Mouse (Mus musculus): ENCODE results near the gene Zdhhc23.

Zdhhc23 gene

GRCm38 (mm10) chr16:43979328-43980109 lies at the start of gene Zdhhc23:
TSS of gene Zdhhc23 (minus strand) at chr16:43979791.
- in situ Hi-C loops (cut with MboI, MseI), result no loop called here

GRCm38 (mm10) chr16:44029273-44029672 lies 49.7 kb upstream of the Zdhhc23 start:
- in situ Hi-C loops (cut with MboI, MseI), result no loop called here

GRCm38 (mm10) chr16:44026822-44027221 lies 47.2 kb upstream of the Zdhhc23 start:
- in situ Hi-C loops (cut with MboI, MseI), result no loop called here

GRCm38 (mm10) chr16:44026210-44026609 lies 46.6 kb upstream of the Zdhhc23 start:
- in situ Hi-C loops (cut with MboI, MseI), result no loop called here

GRCm38 (mm10) chr16:44018986-44019548 lies 39.5 kb upstream of the Zdhhc23 start:
- in situ Hi-C loops (cut with MboI, MseI), result no loop called here

- in situ Hi-C loops (cut with MboI, MseI), result no loop called here
Measured at GRCm38 (mm10) chr16:44018372-44018771, 38.8 kb upstream of the Zdhhc23 start.

- in situ Hi-C loops (cut with MboI, MseI), result no loop called here
Measured at GRCm38 (mm10) chr16:44017707-44018106, 38.1 kb upstream of the Zdhhc23 start.

GRCm38 (mm10) chr16:44016164-44016563 lies 36.6 kb upstream of the Zdhhc23 start:
- in situ Hi-C loops (cut with MboI, MseI), result no loop called here

- in situ Hi-C loops (cut with MboI, MseI), result no loop called here
Measured at GRCm38 (mm10) chr16:44015416-44016158, 36.0 kb upstream of the Zdhhc23 start.

- in situ Hi-C loops (cut with MboI, MseI), result no loop called here
Measured at GRCm38 (mm10) chr16:44011010-44011409, 31.4 kb upstream of the Zdhhc23 start.

- in situ Hi-C loops (cut with MboI, MseI), result no loop called here
Measured at GRCm38 (mm10) chr16:44002086-44002485, 22.5 kb upstream of the Zdhhc23 start.

- in situ Hi-C loops (cut with MboI, MseI), result no loop called here
Measured at GRCm38 (mm10) chr16:43999541-43999940, 19.9 kb upstream of the Zdhhc23 start.

- in situ Hi-C loops (cut with MboI, MseI), result no loop called here
Measured at GRCm38 (mm10) chr16:43999111-43999510, 19.5 kb upstream of the Zdhhc23 start.

GRCm38 (mm10) chr16:43994623-43995022 lies 15.0 kb upstream of the Zdhhc23 start:
- in situ Hi-C loops (cut with MboI, MseI), result no loop called here

GRCm38 (mm10) chr16:43986299-43986698 lies 6.7 kb upstream of the Zdhhc23 start:
- in situ Hi-C loops (cut with MboI, MseI), result no loop called here

GRCm38 (mm10) chr16:43980110-43980609 lies 569 bp upstream of the Zdhhc23 start:
- in situ Hi-C loops (cut with MboI, MseI), result no loop called here

GRCm38 (mm10) chr16:43979010-43979327 lies 622 bp downstream of the Zdhhc23 start:
- in situ Hi-C loops (cut with MboI, MseI), result no loop called here

GRCm38 (mm10) chr16:43973606-43974220 lies 5.9 kb downstream of the Zdhhc23 start:
- in situ Hi-C loops (cut with MboI, MseI), result no loop called here

GRCm38 (mm10) chr16:43973147-43973546 lies 6.4 kb downstream of the Zdhhc23 start:
- in situ Hi-C loops (cut with MboI, MseI), result no loop called here

- in situ Hi-C loops (cut with MboI, MseI), result no loop called here
Measured at GRCm38 (mm10) chr16:43972391-43972790, 7.2 kb downstream of the Zdhhc23 start.

- in situ Hi-C loops (cut with MboI, MseI), result no loop called here
Measured at GRCm38 (mm10) chr16:43971741-43972140, 7.8 kb downstream of the Zdhhc23 start.

- in situ Hi-C loops (cut with MboI, MseI), result no loop called here
Measured at GRCm38 (mm10) chr16:43971189-43971588, 8.4 kb downstream of the Zdhhc23 start.
